Mouse (Mus musculus): ENCODE measurements around the gene Chrnb4. TPM values are rescaled to one million over a fixed set of nuclear protein-coding genes. Genes with fewer than 3 reads are reported as not detected.
A peak's percentile ranks its signal among the peaks of the same experiment; 100 is the strongest.

Chrnb4 gene
- polyA plus RNA-seq, 1 experiment from 2014 or later = not detected

- Histone ChIP-seq H3K9ac (replicated peaks) (no peak within 1 kb of the TSS), H3K4me1 (ENCODE audit: insufficient read depth) (0 out of 2 replicates have a peak, but pooled peaks cover 2% of the 10 kb centered on the region), H3K36me3 (replicated peaks; ENCODE audit: insufficient read depth, low read length) (no peaks in the 10 kb centered on the region), H3K4me3 (ENCODE audit: low read depth, low read length) (no peak within 1 kb of the TSS), H3K9me3 (ENCODE audit: low read length) (no peaks in the 10 kb centered on the region), H3K4me2 (ENCODE audit: low read depth, low read length) (no peak within 1 kb of the TSS), H3K27me3 (ENCODE audit: insufficient read depth, low read length) (peaks cover 33% of the 10 kb centered on the region), H3K27ac (ENCODE audit: low read depth) (no peak within 1 kb of the TSS)
- ATAC-seq = no peak
- no peak for DNase-seq
- TF ChIP-seq CTCF (IDR thresholded peaks at IDR 0.05; ENCODE audit: low read depth) (no peak), EP300 (IDR thresholded peaks at IDR 0.05; ENCODE audit: low read depth) (no peak)
- 3% methylated on average over 39 of the region's 39 CpGs for WGBS (ENCODE audit: insufficient replicate concordance)
These were observed 22.3 kb downstream of the Chrnb4 start, which contains the start of gene Chrna3 for GRCm38 (mm10) chr9:55026275-55026663. Gene Chrna3, minus strand, starts transcription at chr9:55026562.

DNA sequence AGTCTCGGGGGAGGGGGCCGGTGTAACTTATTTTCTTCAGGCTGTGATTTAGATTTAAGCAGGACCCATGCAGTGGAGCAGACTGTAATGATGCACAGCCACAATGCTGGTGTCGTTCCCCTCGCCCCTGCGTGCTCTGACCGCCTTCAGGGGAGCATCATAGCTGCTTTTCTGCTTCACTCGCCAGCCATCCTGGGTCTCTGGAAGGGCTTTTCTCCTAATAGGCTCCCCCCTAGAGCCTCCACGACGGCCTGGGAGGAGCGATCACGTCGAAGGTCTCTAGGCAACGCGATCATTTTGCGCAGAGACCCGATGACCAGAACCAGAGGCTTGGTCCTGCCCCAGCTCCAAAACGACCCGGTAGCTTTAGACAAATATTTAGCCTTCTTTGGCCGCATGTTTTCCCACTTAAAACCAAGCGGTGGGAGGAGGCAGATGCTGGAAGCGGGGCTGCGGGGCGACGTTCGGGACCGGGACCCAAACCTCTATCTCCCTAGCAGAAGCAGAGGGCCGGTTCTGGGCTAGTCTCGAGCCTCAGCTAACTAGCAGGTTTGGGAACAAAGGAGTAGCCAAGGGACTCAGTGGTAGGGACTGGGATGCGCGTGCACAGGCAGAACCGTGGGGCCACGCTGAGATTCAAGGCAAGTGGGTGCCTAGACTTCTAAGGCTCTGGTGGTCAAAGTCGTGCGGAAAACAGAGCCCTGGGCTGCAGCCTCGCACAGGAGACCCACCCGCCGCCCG lies 22.9 kb downstream of the Chrnb4 start:
- H3K4me3 ChIP-seq (ENCODE audit: low read depth, low read length) = no peak overlapping the region

DNA sequence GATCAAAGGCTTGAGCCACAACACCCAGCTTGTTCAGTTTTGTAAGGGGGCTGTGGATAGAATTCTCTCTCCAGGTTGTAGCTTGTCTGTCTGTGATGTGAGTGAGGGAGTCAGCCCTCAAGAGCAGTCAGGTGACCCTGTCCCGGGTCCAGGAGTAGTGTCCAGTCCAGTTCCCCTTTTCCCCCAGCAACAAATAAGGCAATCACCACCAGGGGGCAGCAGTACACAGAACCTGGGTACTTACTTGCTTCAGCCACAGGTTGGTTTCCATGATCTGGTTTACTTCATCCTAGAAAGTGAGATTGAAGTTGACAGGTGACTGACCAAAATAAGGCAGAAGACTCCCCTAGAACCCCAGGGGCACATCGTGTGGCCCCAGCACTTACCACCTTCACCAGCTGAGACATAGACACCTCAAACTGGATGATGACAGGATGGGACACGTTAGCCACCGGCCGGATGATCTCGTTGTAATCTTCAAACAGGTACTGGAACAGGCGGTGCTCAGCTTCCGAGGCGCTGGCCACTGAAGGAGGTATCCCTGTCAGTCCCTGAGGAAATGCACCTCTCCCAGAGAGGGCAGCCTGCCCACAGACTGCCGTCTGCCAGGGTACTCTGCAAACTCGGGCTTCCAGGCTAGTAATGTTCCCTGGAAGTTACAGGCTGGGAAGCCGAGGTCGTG lies 24.5 kb downstream of the Chrnb4 start:
- H3K4me1 ChIP-seq (ENCODE audit: insufficient read depth) = 0 out of 2 replicates have a peak, but pooled peaks cover 2% of the 10 kb centered on the region
- H3K27ac ChIP-seq (ENCODE audit: low read depth) = no peak overlapping the region
- WGBS (ENCODE audit: insufficient replicate concordance) = 36% methylated on average over 13 of the region's 13 CpGs
- H3K9me3 ChIP-seq (ENCODE audit: low read length) = no peaks in the 10 kb centered on the region
- ATAC-seq = no peak
- TF ChIP-seq CTCF (IDR thresholded peaks at IDR 0.05; ENCODE audit: low read depth) (peak; percentile 86), EP300 (IDR thresholded peaks at IDR 0.05; ENCODE audit: low read depth) (no peak)
- H3K4me3 ChIP-seq (ENCODE audit: low read depth, low read length) = no peak overlapping the region
- H3K27me3 ChIP-seq (ENCODE audit: insufficient read depth, low read length) = peaks cover 33% of the 10 kb centered on the region
- no peak overlapping the region for H3K4me2 ChIP-seq (ENCODE audit: low read depth, low read length)
- H3K9ac ChIP-seq (replicated peaks) = no peak overlapping the region
- DNase-seq = peak; percentile 86
- H3K36me3 ChIP-seq (replicated peaks; ENCODE audit: insufficient read depth, low read length) = no peaks in the 10 kb centered on the region

More for the DNA sequence above, 22.9 kb downstream of the Chrnb4 start:
- Histone ChIP-seq H3K9ac (replicated peaks) (no peak overlapping the region), H3K27me3 (ENCODE audit: insufficient read depth, low read length) (peaks cover 33% of the 10 kb centered on the region), H3K27ac (ENCODE audit: low read depth) (no peak overlapping the region), H3K4me1 (ENCODE audit: insufficient read depth) (0 out of 2 replicates have a peak, but pooled peaks cover 2% of the 10 kb centered on the region), H3K36me3 (replicated peaks; ENCODE audit: insufficient read depth, low read length) (no peaks in the 10 kb centered on the region), H3K4me2 (ENCODE audit: low read depth, low read length) (no peak overlapping the region), H3K9me3 (ENCODE audit: low read length) (no peaks in the 10 kb centered on the region)
- WGBS (ENCODE audit: insufficient replicate concordance) = 14% methylated on average over 38 of the region's 38 CpGs
- DNase-seq = no peak
- TF ChIP-seq EP300 (IDR thresholded peaks at IDR 0.05; ENCODE audit: low read depth) (no peak), CTCF (IDR thresholded peaks at IDR 0.05; ENCODE audit: low read depth) (no peak)
- ATAC-seq = no peak

DNA sequence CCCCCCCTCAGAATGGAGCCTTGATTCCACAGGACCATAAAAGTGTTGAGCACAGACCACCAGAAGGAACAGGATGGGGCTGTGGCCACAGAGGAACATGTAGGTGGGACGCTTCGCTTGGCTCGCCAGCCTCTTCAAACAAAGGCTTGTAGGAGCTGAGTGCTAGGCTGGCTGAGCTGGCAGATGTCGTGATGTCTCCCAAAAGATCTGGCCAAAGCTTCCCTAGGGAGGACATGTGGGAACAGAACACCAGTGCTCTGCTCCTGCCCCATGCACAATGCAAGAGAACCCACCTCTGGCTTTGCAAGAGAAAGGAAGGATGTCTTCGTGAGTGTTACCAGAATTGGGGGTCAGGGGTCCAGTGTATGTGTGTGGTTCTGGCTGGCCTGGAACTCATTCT lies 25.3 kb downstream of the Chrnb4 start:
- Histone ChIP-seq H3K9ac (replicated peaks) (no peak overlapping the region), H3K27ac (ENCODE audit: low read depth) (no peak overlapping the region), H3K4me1 (ENCODE audit: insufficient read depth) (0 out of 2 replicates have a peak, but pooled peaks cover 2% of the 10 kb centered on the region), H3K9me3 (ENCODE audit: low read length) (no peaks in the 10 kb centered on the region), H3K27me3 (ENCODE audit: insufficient read depth, low read length) (peaks cover 33% of the 10 kb centered on the region), H3K36me3 (replicated peaks; ENCODE audit: insufficient read depth, low read length) (no peaks in the 10 kb centered on the region), H3K4me2 (ENCODE audit: low read depth, low read length) (no peak overlapping the region), H3K4me3 (ENCODE audit: low read depth, low read length) (no peak overlapping the region)
- DNase-seq (no peak), ATAC-seq (no peak)
- TF ChIP-seq CTCF (IDR thresholded peaks at IDR 0.05; ENCODE audit: low read depth) = no peak
- no peak for TF ChIP-seq EP300 (IDR thresholded peaks at IDR 0.05; ENCODE audit: low read depth)
- 63% methylated on average over 5 of the region's 5 CpGs for WGBS (ENCODE audit: insufficient replicate concordance)

GRCm38 (mm10) chr9:55016926-55017325 lies 31.7 kb downstream of the Chrnb4 start:
- H3K9me3 ChIP-seq (ENCODE audit: low read length) = no peaks in the 10 kb centered on the region
- no peak overlapping the region for H3K4me3 ChIP-seq (ENCODE audit: low read depth, low read length)
- no peak overlapping the region for H3K4me2 ChIP-seq (ENCODE audit: low read depth, low read length)
- no peak for DNase-seq
- no peaks in the 10 kb centered on the region for H3K4me1 ChIP-seq (ENCODE audit: insufficient read depth)
- no peak for TF ChIP-seq CTCF (IDR thresholded peaks at IDR 0.05; ENCODE audit: low read depth)
- TF ChIP-seq EP300 (IDR thresholded peaks at IDR 0.05; ENCODE audit: low read depth) = no peak
- H3K36me3 ChIP-seq (replicated peaks; ENCODE audit: insufficient read depth, low read length) = no peaks in the 10 kb centered on the region
- no peak for ATAC-seq
- no peaks in the 10 kb centered on the region for H3K27me3 ChIP-seq (ENCODE audit: insufficient read depth, low read length)
- H3K27ac ChIP-seq (ENCODE audit: low read depth) = no peak overlapping the region
- WGBS (ENCODE audit: insufficient replicate concordance) = 59% methylated on average over 3 of the region's 3 CpGs
- no peak overlapping the region for H3K9ac ChIP-seq (replicated peaks)

- Histone ChIP-seq H3K27me3 (ENCODE audit: insufficient read depth, low read length) (no peaks in the 10 kb centered on the region), H3K4me2 (ENCODE audit: low read depth, low read length) (no peak overlapping the region), H3K9ac (replicated peaks) (no peak overlapping the region), H3K4me1 (ENCODE audit: insufficient read depth) (no peaks in the 10 kb centered on the region), H3K9me3 (ENCODE audit: low read length) (no peaks in the 10 kb centered on the region), H3K27ac (ENCODE audit: low read depth) (no peak overlapping the region), H3K36me3 (replicated peaks; ENCODE audit: insufficient read depth, low read length) (no peaks in the 10 kb centered on the region), H3K4me3 (ENCODE audit: low read depth, low read length) (no peak overlapping the region)
- TF ChIP-seq CTCF (IDR thresholded peaks at IDR 0.05; ENCODE audit: low read depth) (no peak), EP300 (IDR thresholded peaks at IDR 0.05; ENCODE audit: low read depth) (no peak)
- WGBS (ENCODE audit: insufficient replicate concordance) = 44% methylated on average over 6 of the region's 6 CpGs
- ATAC-seq = no peak
- DNase-seq = no peak
These were observed 37.8 kb downstream of the Chrnb4 start for GRCm38 (mm10) chr9:55010588-55011350.
